Comparison of ENCODE assay signal across 12 mouse cellular contexts in the genomic region with DNA sequence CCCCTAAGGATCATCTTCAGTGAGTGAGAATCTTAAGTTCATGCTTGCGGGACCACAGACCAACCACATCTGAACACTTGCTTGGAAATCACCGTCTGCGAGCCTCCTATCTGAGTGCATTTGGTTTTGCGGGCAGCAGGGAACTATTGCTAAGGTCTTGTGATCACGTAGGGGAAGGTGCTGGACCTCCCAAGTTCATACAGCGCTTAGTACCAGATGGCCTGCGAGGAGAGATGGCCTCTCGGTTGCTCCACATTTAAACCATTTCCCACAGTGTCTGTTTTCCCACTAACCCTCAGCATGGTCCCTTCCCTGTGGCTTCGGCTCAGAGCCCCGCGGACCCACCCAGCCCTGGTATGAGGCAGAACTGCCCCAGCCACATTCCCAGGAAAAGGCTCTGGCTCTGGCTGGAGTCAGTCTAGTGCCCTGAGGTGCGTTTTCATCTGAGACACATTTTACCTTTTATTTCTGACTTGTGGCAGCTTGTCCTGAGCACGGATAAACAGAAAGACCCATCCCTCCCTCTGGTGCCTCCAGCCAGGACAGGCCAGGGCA. TPM values are rescaled to one million over a fixed set of nuclear protein-coding genes. Genes with fewer than 3 reads are reported as not detected.
DNase-seq lines count a peak whose midpoint lies in the region; ATAC-seq lines count a peak whose summit lies in the region.
"Had no signal": no experiment of that assay in that cellular context is flagged by ENCODE, and none has a peak within 500 bp of the region (broad histone marks: within the 10 kb centered on the region; RNA-seq: fewer than 3 reads in every experiment).

No protein-coding gene starts in this region.

- ATAC-seq in forebrain, embryonic 11.5 days (replicated peaks; ENCODE audit: low FRiP score): no peak
- no peak for ATAC-seq in forebrain, embryonic 13.5 days
- ATAC-seq: forebrain, embryonic 14.5 days had no signal

- no peak for DNase-seq in forebrain, embryonic 10.5 days (ENCODE audit: extremely low spot score, low spot score)
- no peak for DNase-seq in forebrain, embryonic 11.5 days (ENCODE audit: low spot score)
- DNase-seq in embryonic facial prominence, embryonic 10.5 days (ENCODE audit: low spot score): peak; percentile 64
- no peak for DNase-seq in limb, embryonic 10.5 days (ENCODE audit: low spot score)
- peak; percentile 80 for DNase-seq in lung, postnatal 25 days (ENCODE audit: low spot score)
- DNase-seq in gastrocnemius, adult 8-10 months (ENCODE audit: low spot score in 2 of 2): no peak
- no peak for DNase-seq in gastrocnemius, postnatal 36 days
- DNase-seq: heart, adult 18-20 months; thymus, adult 18-20 months had no signal

- intact Hi-C loops in gastrocnemius, postnatal 36 days (cut with DNase I): no loop called here

- H3K4me3 ChIP-seq in forebrain, embryonic 10.5 days: no peak overlapping the region
- no peak overlapping the region for H3K4me3 ChIP-seq in forebrain, embryonic 11.5 days (ENCODE audit: low read depth, low read length)
- H3K4me3 ChIP-seq in embryonic facial prominence, embryonic 10.5 days: no peak overlapping the region
- H3K4me3 ChIP-seq in limb, embryonic 10.5 days: no peak overlapping the region
- no peak overlapping the region for H3K4me3 ChIP-seq in forebrain, embryonic 13.5 days

- no peaks in the 10 kb centered on the region for H3K9me3 ChIP-seq in forebrain, embryonic 10.5 days
- H3K9me3 ChIP-seq in forebrain, embryonic 11.5 days (ENCODE audit: control insufficient read depth, low read length): no peaks in the 10 kb centered on the region
- H3K9me3 ChIP-seq in embryonic facial prominence, embryonic 10.5 days: no peaks in the 10 kb centered on the region
- H3K9me3 ChIP-seq in limb, embryonic 10.5 days (replicated peaks): no peaks in the 10 kb centered on the region
- no peaks in the 10 kb centered on the region for H3K9me3 ChIP-seq in forebrain, embryonic 13.5 days (replicated peaks)

- no peaks in the 10 kb centered on the region for H3K27me3 ChIP-seq in forebrain, embryonic 10.5 days (ENCODE audit: poor library complexity, severe bottlenecking)
- H3K27me3 ChIP-seq in forebrain, embryonic 11.5 days (ENCODE audit: control insufficient read depth, insufficient read depth, low read length): no peaks in the 10 kb centered on the region
- no peaks in the 10 kb centered on the region for H3K27me3 ChIP-seq in embryonic facial prominence, embryonic 10.5 days (replicated peaks; ENCODE audit: low read depth, poor library complexity, severe bottlenecking)
- no peaks in the 10 kb centered on the region for H3K27me3 ChIP-seq in limb, embryonic 10.5 days (ENCODE audit: low read depth, poor library complexity, severe bottlenecking)
- no peaks in the 10 kb centered on the region for H3K27me3 ChIP-seq in forebrain, embryonic 13.5 days

- 0 out of 2 replicates have a peak overlapping the region, but pooled peaks have one; percentile 9 for H3K27ac ChIP-seq in forebrain, embryonic 10.5 days
- no peak overlapping the region for H3K27ac ChIP-seq in forebrain, embryonic 11.5 days (ENCODE audit: low read depth, low read length)
- peak overlapping the region; percentile 64; the same call in 1 of the 2 replicates for H3K27ac ChIP-seq in embryonic facial prominence, embryonic 10.5 days (replicated peaks)
- H3K27ac ChIP-seq in limb, embryonic 10.5 days: peak overlapping the region; percentile 42; the same call in 1 of the 2 replicates
- no peak overlapping the region for H3K27ac ChIP-seq in forebrain, embryonic 13.5 days
- H3K27ac ChIP-seq: macrophage had no signal

- peaks cover 17% of the 10 kb centered on the region for H3K4me1 ChIP-seq in forebrain, embryonic 10.5 days
- peaks cover 4% of the 10 kb centered on the region; the same call in 1 of the 2 replicates for H3K4me1 ChIP-seq in forebrain, embryonic 11.5 days (replicated peaks; ENCODE audit: control insufficient read depth, insufficient read depth, low read length)
- peaks cover 42% of the 10 kb centered on the region for H3K4me1 ChIP-seq in embryonic facial prominence, embryonic 10.5 days
- H3K4me1 ChIP-seq in limb, embryonic 10.5 days: peaks cover 7% of the 10 kb centered on the region
- peaks cover 11% of the 10 kb centered on the region for H3K4me1 ChIP-seq in forebrain, embryonic 13.5 days

- H3K4me2 ChIP-seq in forebrain, embryonic 11.5 days (ENCODE audit: low read depth, low read length, severe bottlenecking): no peak overlapping the region
- no peak overlapping the region for H3K4me2 ChIP-seq in forebrain, embryonic 13.5 days

- no peak overlapping the region for H3K9ac ChIP-seq in forebrain, embryonic 11.5 days (ENCODE audit: low read length)
- no peak overlapping the region for H3K9ac ChIP-seq in forebrain, embryonic 13.5 days

- peaks cover 22% of the 10 kb centered on the region for H3K36me3 ChIP-seq in forebrain, embryonic 10.5 days (replicated peaks)
- H3K36me3 ChIP-seq in forebrain, embryonic 11.5 days (ENCODE audit: control insufficient read depth, insufficient read depth, low read length): no peaks in the 10 kb centered on the region
- peaks cover 24% of the 10 kb centered on the region for H3K36me3 ChIP-seq in embryonic facial prominence, embryonic 10.5 days (replicated peaks)
- peaks cover 39% of the 10 kb centered on the region for H3K36me3 ChIP-seq in limb, embryonic 10.5 days
- peaks cover 20% of the 10 kb centered on the region for H3K36me3 ChIP-seq in forebrain, embryonic 13.5 days (ENCODE audit: poor library complexity, severe bottlenecking)

- 88% methylated on average over 13 of the region's 13 CpGs for WGBS in forebrain, embryonic 10.5 days
- 85% methylated on average over 13 of the region's 13 CpGs for WGBS in forebrain, embryonic 11.5 days
- WGBS in embryonic facial prominence, embryonic 10.5 days: 80% methylated on average over 13 of the region's 13 CpGs
- 74% methylated on average over 13 of the region's 13 CpGs for WGBS in limb, embryonic 10.5 days
- WGBS in forebrain, embryonic 13.5 days: 88% methylated on average over 13 of the region's 13 CpGs

RNA-seq across cellular contexts. Expression of a gene that starts 42.3 kb away (rescaled TPM):
- 13.6 and 15.2 TPM in 2 replicates for polyA plus RNA-seq in forebrain, embryonic 10.5 days (2016; fragmentation: Nextera tagmentation; extraction: Ambion mirVana)
- 8.6 and 11.1 TPM in 2 replicates for polyA plus RNA-seq in forebrain, embryonic 11.5 days (2014; fragmentation: Nextera tagmentation; extraction: Ambion mirVana)
- 19.3 and 20.5 TPM in 2 replicates for polyA plus RNA-seq in embryonic facial prominence, embryonic 10.5 days (2016; fragmentation: Nextera tagmentation; extraction: Ambion mirVana)
- polyA plus RNA-seq in limb, embryonic 10.5 days (2016; fragmentation: Nextera tagmentation; extraction: Ambion mirVana): 19.5 and 26.3 TPM in 2 replicates
- total RNA-seq in gastrocnemius, adult 8-10 months (2022): under 1 TPM; 0.22 to 0.54 (median 0.37) TPM
- 3.9 and 4.3 TPM in 2 replicates for polyA plus RNA-seq in forebrain, embryonic 13.5 days (2015; fragmentation: Nextera tagmentation; extraction: Ambion mirVana)
- total RNA-seq in gastrocnemius, postnatal 36 days (2021): under 1 TPM; 0.18 to 0.81 TPM

Comparison
In these comparisons a context has a peak if more than half of its experiments do, and no peak if none do; other contexts are left out.
1. H3K27ac ChIP-seq: peak in forebrain, embryonic 10.5 days (single experiment), embryonic facial prominence, embryonic 10.5 days (single experiment) and limb, embryonic 10.5 days (single experiment); none in forebrain, embryonic 11.5 days (single experiment) and forebrain, embryonic 13.5 days (single experiment).
2. DNase-seq: peak in embryonic facial prominence, embryonic 10.5 days (single experiment) and lung, postnatal 25 days (single experiment); none in forebrain, embryonic 10.5 days (single experiment), forebrain, embryonic 11.5 days (single experiment), limb, embryonic 10.5 days (single experiment), gastrocnemius, adult 8-10 months (0 of 2) and gastrocnemius, postnatal 36 days (0 of 2).